Comparison of ENCODE assay signal across 8 mouse cellular contexts in the genomic region with DNA sequence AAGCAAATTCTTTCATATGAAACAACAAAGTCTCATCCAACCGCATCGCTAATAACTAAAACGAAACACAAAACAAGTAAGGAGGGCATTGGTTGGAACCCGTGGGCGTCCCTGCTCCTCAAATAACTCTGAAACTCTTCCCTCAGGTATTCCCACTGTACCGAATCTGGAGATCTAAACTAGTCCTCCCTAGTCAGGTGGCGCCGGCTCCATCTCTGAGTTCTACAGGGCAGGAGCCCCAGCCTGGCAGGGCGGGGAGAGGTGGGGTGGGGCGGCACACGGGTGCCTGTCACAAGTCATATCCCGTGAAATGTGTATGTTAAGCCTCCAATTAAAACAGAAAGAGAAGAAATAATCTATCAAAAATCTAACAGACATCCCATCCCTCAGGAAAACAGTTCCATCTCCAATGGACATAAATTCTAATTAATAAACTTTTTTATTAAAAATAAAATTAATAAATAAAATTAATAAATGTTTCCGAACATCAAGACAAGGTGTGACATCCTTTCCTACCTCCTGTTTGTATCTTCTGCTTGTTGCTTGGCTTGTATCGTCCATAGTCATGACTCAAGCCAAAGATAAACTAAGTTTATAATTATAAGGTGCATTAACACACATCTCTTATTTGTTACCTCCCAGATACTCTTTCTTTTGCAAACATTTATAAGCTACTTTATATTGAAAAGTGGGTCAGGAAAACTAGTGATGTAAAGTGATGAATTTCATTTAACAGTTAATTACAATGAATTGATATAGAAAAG. TPM values are rescaled to one million over a fixed set of nuclear protein-coding genes. Genes with fewer than 3 reads are reported as not detected.
DNase-seq lines count a peak whose midpoint lies in the region; ATAC-seq and TF ChIP-seq lines count a peak whose summit lies in the region.

No protein-coding gene starts in this region.

- peaks cover 5% of the 10 kb centered on the region for H3K4me1 ChIP-seq in embryonic facial prominence, embryonic 13.5 days
- no peaks in the 10 kb centered on the region; the same call in 1 of the 2 replicates for H3K4me1 ChIP-seq in heart, embryonic 11.5 days (ENCODE audit: control insufficient read depth, insufficient read depth, low read length)
- peaks cover 11% of the 10 kb centered on the region for H3K4me1 ChIP-seq in kidney, embryonic 15.5 days
- H3K4me1 ChIP-seq in small intestine, adult 2 months (ENCODE audit: control insufficient read depth, insufficient read depth, insufficient read length, low read length) = peaks cover 19% of the 10 kb centered on the region

- peak overlapping the region; percentile 54 for H3K4me3 ChIP-seq in embryonic facial prominence, embryonic 13.5 days
- H3K4me3 ChIP-seq in heart, embryonic 11.5 days (ENCODE audit: low read depth, low read length) = peak overlapping the region; percentile 60
- peak overlapping the region; percentile 61 for H3K4me3 ChIP-seq in kidney, embryonic 15.5 days (replicated peaks)
- peak overlapping the region; percentile 64 for H3K4me3 ChIP-seq in small intestine, adult 2 months (ENCODE audit: low read depth, low read length)

- no peak overlapping the region for H3K27ac ChIP-seq in embryonic facial prominence, embryonic 13.5 days
- H3K27ac ChIP-seq in heart, embryonic 11.5 days (ENCODE audit: low read depth, low read length) = no peak overlapping the region
- H3K27ac ChIP-seq in kidney, embryonic 15.5 days = peak overlapping the region; percentile 83
- H3K27ac ChIP-seq in small intestine, adult 2 months (ENCODE audit: insufficient read depth, low read depth, low read length) = peak overlapping the region; percentile 96

- ATAC-seq in embryonic facial prominence, embryonic 13.5 days (ENCODE audit: insufficient number of reproducible peaks, insufficient read depth, low FRiP score, low TSS enrichment, low read depth) = 0 out of 2 replicates have a peak, but pooled peaks have one; percentile 65
- ATAC-seq in heart, embryonic 11.5 days (replicated peaks; ENCODE audit: insufficient number of reproducible peaks, low FRiP score, low TSS enrichment) = peak; percentile 77; the same call in 1 of the 2 replicates
- ATAC-seq in kidney, embryonic 15.5 days (replicated peaks; ENCODE audit: low FRiP score) = peak; percentile 80

- H3K36me3 ChIP-seq in embryonic facial prominence, embryonic 13.5 days = no peaks in the 10 kb centered on the region
- H3K36me3 ChIP-seq in heart, embryonic 11.5 days (ENCODE audit: control insufficient read depth, insufficient read depth, low read length) = no peaks in the 10 kb centered on the region
- no peaks in the 10 kb centered on the region for H3K36me3 ChIP-seq in kidney, embryonic 15.5 days
- H3K36me3 ChIP-seq in small intestine, adult 2 months (ENCODE audit: control insufficient read depth, insufficient read depth, low read length) = no peaks in the 10 kb centered on the region

- no peaks in the 10 kb centered on the region; the same call in 1 of the 2 replicates for H3K27me3 ChIP-seq in embryonic facial prominence, embryonic 13.5 days
- H3K27me3 ChIP-seq in heart, embryonic 11.5 days (ENCODE audit: control insufficient read depth, insufficient read depth, low read length) = no peaks in the 10 kb centered on the region
- H3K27me3 ChIP-seq in kidney, embryonic 15.5 days = no peaks in the 10 kb centered on the region
- no peaks in the 10 kb centered on the region for H3K27me3 ChIP-seq in small intestine, adult 2 months (ENCODE audit: control insufficient read depth, insufficient read depth, low read length)

- peak overlapping the region; percentile 67 for H3K4me2 ChIP-seq in embryonic facial prominence, embryonic 13.5 days
- peak overlapping the region; percentile 76 for H3K4me2 ChIP-seq in heart, embryonic 11.5 days
- peak overlapping the region; percentile 73 for H3K4me2 ChIP-seq in kidney, embryonic 15.5 days

- peak; percentile 88; the same call in 1 of the 2 replicates for TF ChIP-seq POLR2A in small intestine, adult 2 months (IDR thresholded peaks at IDR 0.05; ENCODE audit: low read depth, low read length)

- DNase-seq in 3134 (ENCODE audit: extremely low read depth, insufficient read length, low spot score) = peak; percentile 65
- DNase-seq in CD8-positive naive resting alpha-beta T cell, adult 2 months (ENCODE audit: low read depth in 2 of 2, low spot score in 2 of 2) = peak; percentile 54 to 69
- DNase-seq in lung, postnatal 10 days = peak; percentile 74
- no peak for DNase-seq in right cerebral cortex, postnatal 36 days (ENCODE audit: low spot score in 2 of 2)

- 11% methylated on average over 14 of the region's 14 CpGs for WGBS in embryonic facial prominence, embryonic 13.5 days
- 11% methylated on average over 14 of the region's 14 CpGs for WGBS in heart, embryonic 11.5 days (ENCODE audit: insufficient replicate concordance)
- WGBS in kidney, embryonic 15.5 days = 10% methylated on average over 14 of the region's 14 CpGs
- WGBS in small intestine, adult 2 months = 5% methylated on average over 14 of the region's 14 CpGs

- H3K9me3 ChIP-seq in embryonic facial prominence, embryonic 13.5 days = no peaks in the 10 kb centered on the region
- no peaks in the 10 kb centered on the region for H3K9me3 ChIP-seq in heart, embryonic 11.5 days (replicated peaks; ENCODE audit: control insufficient read depth, low read length)
- no peaks in the 10 kb centered on the region for H3K9me3 ChIP-seq in kidney, embryonic 15.5 days (replicated peaks)

- H3K9ac ChIP-seq in embryonic facial prominence, embryonic 13.5 days = peak overlapping the region; percentile 59
- H3K9ac ChIP-seq in heart, embryonic 11.5 days (ENCODE audit: low read depth, low read length) = peak overlapping the region; percentile 68
- H3K9ac ChIP-seq in kidney, embryonic 15.5 days = peak overlapping the region; percentile 44

- no peak for TF ChIP-seq CTCF in small intestine, adult 2 months (IDR thresholded peaks at IDR 0.05; ENCODE audit: extremely low read depth, insufficient read length, insufficient replicate concordance, low read depth, low read length)

RNA-seq across cellular contexts. Expression of a gene that starts 36.8 kb away (rescaled TPM):
- polyA plus RNA-seq in embryonic facial prominence, embryonic 13.5 days (2015; fragmentation: Nextera tagmentation; extraction: Ambion mirVana) = not detected in 2 replicates
- not detected in 2 replicates for polyA plus RNA-seq in heart, embryonic 11.5 days (2014; fragmentation: Nextera tagmentation; extraction: Ambion mirVana)
- not detected in 2 replicates for polyA plus RNA-seq in kidney, embryonic 15.5 days (2015; fragmentation: Nextera tagmentation; extraction: Ambion mirVana)
- 0.25 TPM in 1 of 2 replicates, not detected in the other for polyA plus RNA-seq in small intestine, adult 2 months (2012; rRNA removed)

RNA-seq across cellular contexts. Expression of a gene that starts 58.0 kb away (rescaled TPM):
- polyA plus RNA-seq in embryonic facial prominence, embryonic 13.5 days (2015; fragmentation: Nextera tagmentation; extraction: Ambion mirVana) = 0.28 and 0.58 TPM in 2 replicates
- polyA plus RNA-seq in heart, embryonic 11.5 days (2014; fragmentation: Nextera tagmentation; extraction: Ambion mirVana) = 0.18 TPM in 1 of 2 replicates, not detected in the other
- polyA plus RNA-seq in kidney, embryonic 15.5 days (2015; fragmentation: Nextera tagmentation; extraction: Ambion mirVana) = 0.51 and 1.1 TPM in 2 replicates
- polyA plus RNA-seq in small intestine, adult 2 months (2012; rRNA removed) = 15.4 and 20.9 TPM in 2 replicates

Comparison
In these comparisons a context has a peak if more than half of its experiments do, and no peak if none do; other contexts are left out.
1. DNase-seq: peak in 3134 (single experiment), CD8-positive naive resting alpha-beta T cell, adult 2 months (2 of 2) and lung, postnatal 10 days (single experiment); none in right cerebral cortex, postnatal 36 days (0 of 2).
2. H3K27ac ChIP-seq: peak in kidney, embryonic 15.5 days (single experiment) and small intestine, adult 2 months (single experiment); none in embryonic facial prominence, embryonic 13.5 days (single experiment) and heart, embryonic 11.5 days (single experiment).
3. Peak in every context shown above with its lines, with median percentiles within 50 percentile points of each other: ATAC-seq, H3K4me2 ChIP-seq, H3K4me3 ChIP-seq and H3K9ac ChIP-seq.